Mouse (Mus musculus): ENCODE measurements around the gene Ccnd3.

Ccnd3 gene

DNA sequence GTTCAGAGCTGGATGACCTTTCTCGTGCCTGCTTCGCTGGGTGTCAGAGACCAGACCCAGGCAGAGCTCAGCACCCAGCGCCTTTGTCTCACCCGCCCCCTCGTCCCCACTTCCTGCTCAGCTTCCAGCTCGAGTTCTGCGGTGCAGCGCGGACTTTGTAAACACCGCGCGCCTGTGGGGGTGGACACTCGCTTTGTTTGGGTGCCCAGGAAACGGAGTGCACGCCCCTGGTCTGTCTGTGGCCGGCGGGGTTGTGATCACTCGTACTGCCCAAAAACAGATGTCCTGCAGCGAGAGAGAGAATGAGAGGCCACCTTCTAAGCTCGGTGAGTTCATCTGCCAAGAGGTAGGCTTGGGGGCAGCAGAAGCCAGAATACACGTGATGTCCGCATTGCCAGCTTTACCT is at the start of gene Ccnd3:
Ccnd3 (plus strand) TSS at position 111 of the 406 bp plus-strand sequence.
- peak; percentile 63 for DNase-seq (ENCODE audit: low read depth)

DNA sequence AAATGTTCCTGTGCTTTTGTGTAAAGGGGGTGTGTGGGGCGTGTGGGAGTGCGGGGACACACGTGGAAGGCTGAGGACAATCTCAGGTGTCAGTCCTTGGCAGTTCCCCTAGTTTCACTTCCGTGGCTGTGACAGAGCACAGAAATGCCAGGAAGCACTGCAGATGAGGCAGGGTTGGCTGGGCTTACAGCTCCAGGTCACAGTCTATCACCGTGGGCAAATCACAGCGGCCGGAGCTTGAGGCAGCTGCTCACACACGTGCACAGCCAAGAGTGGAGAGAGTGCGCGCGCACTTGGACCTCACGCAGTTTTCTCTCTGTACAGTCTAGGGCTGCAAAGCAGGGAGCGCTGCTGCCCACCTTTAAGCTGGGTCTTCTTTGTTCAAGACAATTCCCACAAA is 46.5 kb upstream of the Ccnd3 start:
- DNase-seq (ENCODE audit: low read depth) = no peak

- DNase-seq (ENCODE audit: low read depth) = no peak
Measured at GRCm38 (mm10) chr17:47458936-47459335, 45.9 kb upstream of the Ccnd3 start.

GRCm38 (mm10) chr17:47459341-47459919 is 45.4 kb upstream of the Ccnd3 start:
- DNase-seq (ENCODE audit: low read depth) = no peak

DNA sequence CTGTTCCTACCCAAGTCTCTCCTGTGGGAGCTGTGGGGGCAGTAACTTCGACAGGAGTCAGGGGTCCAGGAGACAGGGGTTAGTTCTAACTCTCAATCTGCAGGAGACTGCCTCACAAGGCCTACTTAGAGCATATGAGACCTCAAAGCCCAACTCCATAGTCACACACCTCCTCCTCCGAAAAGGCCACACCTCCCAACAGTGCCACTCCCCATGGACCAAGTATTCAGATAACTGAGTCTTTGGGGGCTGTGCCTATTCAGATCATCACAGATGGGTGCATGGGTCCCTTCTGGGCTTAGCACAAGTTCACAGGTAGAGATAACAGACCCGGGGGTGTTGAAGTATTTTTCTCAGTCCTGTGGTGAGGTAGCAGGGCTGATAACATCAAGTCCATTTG is 43.2 kb upstream of the Ccnd3 start:
- no peak for DNase-seq (ENCODE audit: low read depth)

- no peak for DNase-seq (ENCODE audit: low read depth)
Measured at GRCm38 (mm10) chr17:47462209-47462608, 42.6 kb upstream of the Ccnd3 start.

DNA sequence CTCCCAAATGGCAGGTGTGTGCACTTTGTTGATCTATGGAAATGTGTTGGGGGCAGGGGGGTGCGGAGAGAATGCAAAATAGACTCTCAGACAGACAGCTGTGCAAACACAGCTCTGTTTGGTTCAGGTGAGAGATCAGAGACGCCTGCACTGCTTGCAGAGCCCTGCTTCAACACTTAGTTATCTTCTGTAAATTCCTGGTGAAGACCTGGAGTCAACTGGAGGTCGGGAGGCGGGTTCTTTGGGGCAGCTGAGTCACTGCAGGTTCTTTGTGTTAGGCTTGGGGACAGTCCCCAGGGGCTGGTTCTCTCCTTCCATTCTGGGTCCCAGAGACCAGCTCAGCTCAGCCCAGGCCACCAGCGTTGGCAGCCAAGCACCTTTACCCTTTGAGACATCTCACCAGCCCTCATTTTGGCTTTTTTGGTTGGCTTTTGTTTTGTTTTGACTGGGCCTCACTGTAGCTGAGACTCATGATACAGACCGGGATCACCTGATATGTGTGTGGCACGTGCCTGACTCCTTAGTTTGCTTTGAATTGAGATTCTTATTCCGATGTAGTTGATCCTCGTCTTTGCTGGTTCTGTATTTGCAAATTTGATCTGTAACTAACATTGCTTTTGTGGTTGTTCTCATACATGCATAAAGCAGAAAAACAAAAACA is 42.0 kb upstream of the Ccnd3 start:
- DNase-seq (ENCODE audit: low read depth) = no peak

GRCm38 (mm10) chr17:47464248-47464965 is 40.4 kb upstream of the Ccnd3 start:
- no peak for DNase-seq (ENCODE audit: low read depth)

GRCm38 (mm10) chr17:47465016-47465415 is 39.8 kb upstream of the Ccnd3 start:
- no peak for DNase-seq (ENCODE audit: low read depth)

DNA sequence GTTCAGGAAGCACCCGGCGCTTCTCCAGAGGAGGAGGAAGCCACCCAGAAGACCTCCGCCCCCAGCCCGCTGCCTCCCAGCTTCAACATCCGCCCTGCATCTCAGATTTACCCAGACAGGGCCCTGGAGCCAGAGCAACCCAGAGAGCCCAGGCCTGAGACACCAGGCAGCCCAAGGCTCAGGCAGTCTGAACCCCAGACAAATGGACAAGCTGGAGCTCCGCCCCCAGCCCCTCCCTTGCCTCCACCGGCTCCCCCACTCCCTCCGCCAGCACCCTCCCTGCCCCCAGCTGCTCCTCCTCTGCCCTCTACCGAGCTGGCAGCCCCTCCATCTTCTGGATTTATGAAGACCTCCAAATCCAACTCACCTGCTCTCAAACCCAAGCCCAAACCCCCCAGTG is 38.6 kb upstream of the Ccnd3 start:
- no peak for DNase-seq (ENCODE audit: low read depth)

- no peak for DNase-seq (ENCODE audit: low read depth)
Measured at GRCm38 (mm10) chr17:47467659-47468058, 37.2 kb upstream of the Ccnd3 start.

- DNase-seq (ENCODE audit: low read depth) = no peak
Measured at GRCm38 (mm10) chr17:47468063-47468462, 36.8 kb upstream of the Ccnd3 start.

GRCm38 (mm10) chr17:47468466-47468865 is 36.4 kb upstream of the Ccnd3 start:
- no peak for DNase-seq (ENCODE audit: low read depth)

DNA sequence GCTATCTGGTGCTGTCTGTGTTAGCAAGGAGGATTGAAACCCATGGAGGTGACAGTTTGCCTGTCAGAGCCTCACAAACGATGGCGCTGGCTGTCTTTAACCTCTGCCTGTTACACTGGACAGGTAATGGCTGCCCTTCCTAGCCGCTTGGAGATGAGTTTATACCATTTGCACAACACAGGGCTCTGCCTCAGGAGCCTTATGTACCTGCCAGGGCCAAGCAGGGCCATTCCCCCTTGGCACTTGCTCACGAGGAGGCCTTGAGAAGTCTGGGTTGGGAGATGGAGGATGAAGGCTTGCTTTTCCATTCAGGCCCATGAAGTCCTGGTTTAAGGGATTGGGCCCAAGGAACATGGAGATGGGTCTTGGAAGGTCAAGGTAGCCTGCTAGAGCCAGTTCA is 35.2 kb upstream of the Ccnd3 start:
- DNase-seq (ENCODE audit: low read depth) = no peak

DNA sequence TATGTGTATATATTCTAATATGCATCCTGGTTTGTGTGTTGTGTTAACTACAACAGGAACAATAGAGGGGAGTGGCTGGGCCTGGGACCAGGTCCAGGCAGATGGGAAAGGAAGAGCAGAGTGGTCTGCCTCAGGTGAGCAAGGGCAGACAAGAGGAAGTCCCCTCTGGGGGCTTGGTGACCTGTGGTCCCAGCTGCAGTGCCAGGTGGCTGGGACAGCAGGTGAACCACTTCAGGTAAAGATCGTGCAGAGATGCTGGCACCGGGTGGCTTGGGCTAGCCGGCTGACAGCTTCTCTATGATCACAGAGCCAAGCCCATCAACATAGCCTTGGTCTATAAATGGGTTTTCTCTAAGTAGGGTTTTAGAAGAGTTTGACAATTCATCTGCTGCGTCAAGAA is 34.7 kb upstream of the Ccnd3 start:
- DNase-seq (ENCODE audit: low read depth) = no peak

DNA sequence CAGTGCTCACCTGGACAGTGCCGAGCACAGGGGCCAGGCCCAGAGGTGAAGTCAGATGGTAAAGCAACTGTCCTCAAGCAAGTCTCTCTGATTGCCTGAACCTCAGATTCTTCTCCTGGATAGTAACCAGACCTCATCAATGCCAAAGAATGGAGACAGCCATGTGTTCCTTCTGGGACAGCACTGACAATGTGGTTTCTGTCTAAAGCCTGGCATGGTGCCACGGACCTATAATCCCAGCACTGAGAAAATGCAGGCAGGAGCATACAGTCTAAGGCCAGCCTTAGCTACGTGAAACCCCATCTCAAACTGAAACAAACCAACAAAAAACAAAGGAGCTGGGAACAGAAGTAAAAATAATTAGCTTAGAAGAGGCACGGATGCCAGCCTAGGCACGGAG is 34.2 kb upstream of the Ccnd3 start:
- peak; percentile 41 for DNase-seq (ENCODE audit: low read depth)

- DNase-seq (ENCODE audit: low read depth) = peak; percentile 57
Measured at GRCm38 (mm10) chr17:47472435-47473350, 32.2 kb upstream of the Ccnd3 start.

DNA sequence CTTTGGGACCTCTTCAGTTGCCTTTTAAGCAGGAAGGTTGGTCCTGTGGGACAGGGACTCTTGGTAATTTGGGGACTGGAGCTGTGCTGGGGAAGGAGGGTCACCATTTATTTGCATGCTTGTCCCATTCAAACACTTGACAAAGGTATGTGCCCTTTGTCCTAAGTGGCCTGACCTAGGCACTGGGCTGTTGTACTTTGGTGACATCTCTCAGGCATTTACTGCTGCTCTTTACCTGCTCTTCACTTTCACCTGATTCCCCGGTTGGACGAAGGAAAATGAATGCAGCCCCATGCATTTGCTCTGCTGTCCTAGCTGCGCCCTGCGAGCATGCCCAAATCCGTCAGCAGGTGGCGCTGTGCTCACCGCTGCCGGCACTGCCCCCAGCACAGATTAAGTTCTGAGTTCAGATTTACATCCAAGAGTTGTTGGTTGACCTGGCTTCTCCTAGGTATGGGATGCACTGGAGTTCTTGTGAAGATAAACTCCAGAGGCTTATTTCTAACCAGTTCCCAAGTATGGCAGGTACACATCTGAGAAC is 31.3 kb upstream of the Ccnd3 start:
- DNase-seq (ENCODE audit: low read depth) = peak; percentile 72

DNA sequence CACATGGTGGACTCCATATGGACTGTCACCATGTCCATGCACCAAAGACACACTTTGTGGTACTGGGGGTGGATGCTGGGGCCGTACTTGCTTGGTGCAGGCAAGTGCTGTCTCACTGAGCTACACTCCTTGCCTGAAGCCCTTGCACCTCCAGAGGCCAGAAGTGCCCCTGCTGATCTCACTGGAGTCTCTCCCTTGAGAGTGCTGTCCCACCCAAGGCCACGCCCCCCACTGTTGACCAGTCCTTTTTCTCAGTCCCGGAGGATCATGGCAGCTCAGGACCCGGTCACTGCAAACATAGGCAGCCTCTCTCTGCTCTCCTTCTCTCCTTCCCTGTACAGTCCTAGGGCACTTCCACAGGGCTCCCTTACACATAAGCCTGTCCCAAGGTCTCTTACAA is 30.6 kb upstream of the Ccnd3 start:
- no peak for DNase-seq (ENCODE audit: low read depth)

DNA sequence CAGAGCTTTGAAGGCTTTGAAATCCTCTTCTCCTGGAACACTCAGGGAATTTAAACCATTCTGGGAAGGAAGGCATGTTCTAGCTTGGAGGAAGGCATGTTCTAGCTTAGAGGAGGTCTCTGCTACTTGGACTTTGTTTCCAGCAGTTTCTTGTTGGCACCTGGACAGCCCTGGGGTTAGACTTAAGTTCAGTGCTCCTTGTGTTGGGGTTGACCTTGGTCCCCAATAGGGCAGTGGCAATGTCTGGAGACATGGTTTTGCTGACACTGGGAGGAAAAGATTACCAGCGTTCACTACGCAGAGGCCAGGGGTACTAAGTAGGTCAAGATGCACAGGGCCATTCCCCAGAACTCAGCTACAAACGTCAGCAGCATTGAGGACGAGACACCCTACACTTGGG is 29.7 kb upstream of the Ccnd3 start:
- DNase-seq (ENCODE audit: low read depth) = no peak

DNA sequence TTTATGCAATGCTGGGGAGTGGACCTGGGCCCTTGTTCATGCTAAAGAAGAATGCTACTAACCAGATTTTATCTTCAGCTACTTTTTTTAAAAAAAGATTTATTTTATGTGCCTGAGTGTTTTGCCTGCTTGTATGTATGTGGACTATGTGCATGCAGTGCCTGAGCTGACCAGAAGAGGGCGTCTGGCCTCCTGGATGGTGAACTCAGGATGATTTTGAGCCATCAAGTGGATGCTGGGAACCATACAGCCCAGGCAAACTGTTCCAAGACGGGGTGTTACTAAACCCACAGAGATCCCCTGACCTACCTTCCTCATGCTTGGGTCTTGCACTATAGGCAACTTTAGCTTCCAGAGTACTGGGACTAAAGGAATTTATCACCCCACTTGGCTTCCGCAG is 29.1 kb upstream of the Ccnd3 start:
- peak; percentile 36 for DNase-seq (ENCODE audit: low read depth)

GRCm38 (mm10) chr17:47479887-47480286 is 25.0 kb upstream of the Ccnd3 start:
- DNase-seq (ENCODE audit: low read depth) = no peak
